Mouse (Mus musculus): Measurements from ENCODE around the gene Hes5. TPM values are rescaled to one million over a fixed set of nuclear protein-coding genes. Genes with fewer than 3 reads are reported as not detected.

Hes5 gene
- total RNA-seq, 4 experiments from 2014 or later: not detected

DNA sequence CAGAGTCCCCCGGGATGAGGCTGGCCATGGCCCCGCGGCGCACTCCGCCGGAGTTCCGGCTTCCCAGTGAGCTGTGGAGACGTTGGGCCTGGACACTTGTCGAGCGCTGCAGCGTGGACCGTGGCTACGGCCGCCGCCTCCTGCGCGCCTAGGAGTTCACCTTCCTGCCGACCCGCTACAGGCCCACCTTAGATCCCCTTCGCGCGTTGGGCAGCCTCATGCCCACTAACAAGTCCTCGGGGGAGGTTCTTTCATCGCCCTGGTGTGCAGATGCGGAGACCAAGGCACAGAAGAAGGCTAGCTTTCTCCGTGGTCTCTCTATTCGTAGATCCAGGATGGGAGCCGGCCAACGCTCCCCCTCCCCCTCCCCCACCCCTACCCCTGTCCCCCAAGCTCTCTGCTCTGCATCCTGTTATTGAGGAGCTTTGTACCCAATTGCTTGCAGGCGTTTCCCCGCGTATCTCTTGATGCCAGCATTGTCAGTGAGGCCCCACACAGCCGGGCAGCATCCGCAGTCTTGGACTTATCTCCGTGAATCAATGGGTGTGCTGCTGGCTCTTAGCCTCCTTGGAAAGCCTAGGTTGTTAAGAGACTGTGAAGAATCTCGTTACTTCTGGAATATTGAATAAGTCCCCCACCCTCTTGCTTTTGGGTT is 4.0 kb downstream of the Hes5 start:
- no peak for DNase-seq (ENCODE audit: low spot score)

DNA sequence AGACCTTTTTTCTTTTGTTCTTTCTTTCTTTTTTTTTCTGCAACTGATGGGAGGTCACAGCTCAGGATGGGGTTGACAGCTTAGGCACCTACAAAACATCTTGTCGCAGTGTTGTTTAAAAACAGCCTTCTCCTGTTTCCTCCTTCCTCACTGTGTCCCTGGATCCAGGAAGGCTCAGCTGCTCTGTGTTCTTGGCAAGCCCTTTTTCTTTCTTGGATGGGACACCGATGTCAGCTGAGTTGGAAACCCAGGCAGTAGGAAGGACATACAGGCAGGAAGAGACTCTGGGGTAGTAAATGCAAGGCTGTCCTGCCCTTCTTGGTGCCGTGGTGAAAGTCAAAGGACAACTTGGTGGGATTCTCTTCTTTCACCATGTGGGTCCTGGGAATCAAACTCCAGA is 5.1 kb downstream of the Hes5 start:
- peak; percentile 76 for DNase-seq (ENCODE audit: low spot score)

DNA sequence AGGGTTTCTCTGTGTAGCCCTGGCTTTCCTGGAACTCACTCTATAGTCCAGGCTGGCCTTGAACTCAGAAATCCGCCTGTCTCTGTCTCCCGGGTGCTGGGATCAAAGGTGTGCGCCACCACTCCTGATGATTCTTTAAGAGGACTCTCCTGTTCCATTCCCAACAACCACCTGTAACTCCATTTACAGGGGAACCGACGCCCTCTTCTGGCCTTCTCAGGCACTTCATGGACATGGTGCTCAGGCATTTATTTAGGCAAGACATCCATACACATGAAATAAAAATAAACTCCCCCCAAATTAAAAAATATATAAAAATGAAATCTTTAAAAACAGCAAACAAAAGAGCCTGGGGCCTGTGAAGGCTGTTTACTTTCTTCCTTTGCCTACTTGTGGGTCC is 6.5 kb downstream of the Hes5 start:
- peak; percentile 45 for DNase-seq (ENCODE audit: low spot score)

DNA sequence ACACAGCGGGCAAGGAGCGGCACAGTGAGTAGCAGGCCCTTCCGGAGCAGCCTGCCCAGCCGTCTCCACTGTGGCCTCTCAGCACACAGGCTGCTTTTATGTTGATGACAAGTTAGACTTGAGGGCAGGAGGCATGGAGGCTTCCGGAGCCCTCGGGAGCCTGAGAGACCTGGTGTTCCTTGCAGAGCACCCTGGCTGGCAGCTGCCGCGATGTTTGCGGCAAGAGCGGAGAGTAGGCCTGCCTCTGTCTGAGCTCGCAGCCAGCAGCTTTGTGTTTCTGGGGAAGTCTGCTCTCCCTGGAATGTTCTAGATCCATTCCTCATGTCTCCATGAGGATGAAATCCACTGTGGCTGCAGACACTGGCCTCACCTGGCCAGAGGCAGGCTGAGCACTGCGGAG is 11.8 kb downstream of the Hes5 start:
- no peak for DNase-seq (ENCODE audit: low spot score)

DNA sequence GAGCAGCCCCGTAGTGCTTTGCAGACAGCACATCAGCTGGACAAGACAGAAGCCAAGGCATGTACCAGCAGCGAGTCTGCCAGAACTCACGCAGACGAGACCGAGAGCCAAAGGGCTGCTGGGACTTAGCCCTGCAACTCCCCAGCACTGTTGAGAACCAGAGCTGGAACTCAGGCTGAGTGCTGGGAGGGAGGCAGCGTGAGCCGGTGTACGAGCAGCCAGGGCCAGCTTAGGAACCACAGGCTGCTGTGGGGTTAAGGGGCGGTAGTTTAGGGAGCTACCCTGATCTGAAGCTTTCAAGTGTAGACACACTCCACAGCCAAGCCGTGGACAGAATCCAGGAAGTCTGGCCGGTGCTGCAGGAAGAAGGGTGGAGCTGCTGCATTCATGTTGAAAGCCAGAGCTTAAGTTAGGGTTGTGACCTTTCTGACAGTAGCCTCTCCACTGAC is 13.5 kb downstream of the Hes5 start:
- DNase-seq (ENCODE audit: low spot score): peak; percentile 62

DNA sequence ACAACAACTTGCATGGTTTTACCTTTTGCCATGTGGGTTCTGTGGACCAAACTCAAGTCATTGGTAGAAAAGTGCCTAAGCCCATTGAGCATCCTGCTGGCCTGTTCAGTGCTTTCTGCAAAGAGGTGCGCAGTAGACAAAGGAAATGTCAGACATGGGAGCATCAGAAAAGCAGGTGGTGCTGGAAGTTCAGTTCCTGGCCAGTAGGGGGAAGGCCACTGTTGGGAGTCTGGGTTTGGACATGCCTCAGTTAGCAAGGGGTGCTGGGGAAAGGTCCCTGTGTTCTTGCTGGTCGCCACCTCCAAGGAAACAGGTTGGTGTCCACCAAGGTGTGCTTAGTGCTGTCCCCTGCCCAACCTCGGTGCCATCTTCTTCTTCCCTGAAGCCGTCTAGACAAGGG is 19.4 kb downstream of the Hes5 start:
- DNase-seq (ENCODE audit: low spot score): no peak

DNA sequence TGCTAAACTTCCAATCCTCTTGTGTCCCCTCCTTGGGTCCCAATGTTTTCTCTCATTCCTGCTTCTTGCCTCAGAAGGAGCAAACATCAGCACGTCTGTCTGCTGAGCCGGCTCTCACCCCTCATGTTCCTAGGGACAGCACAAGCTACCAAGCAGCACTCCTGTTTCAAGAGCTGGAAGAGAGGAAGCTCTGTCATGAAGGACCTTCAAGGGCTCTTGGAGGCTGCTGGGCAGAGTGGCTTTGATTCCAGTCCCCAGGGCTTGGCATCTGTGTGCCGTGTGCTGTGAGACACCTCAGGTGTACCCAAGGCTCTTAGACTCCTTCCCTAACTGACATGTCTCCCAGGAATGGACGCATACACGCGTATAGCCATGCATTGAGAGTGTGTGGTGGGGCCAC is 20.4 kb downstream of the Hes5 start:
- DNase-seq (ENCODE audit: low spot score): no peak

DNA sequence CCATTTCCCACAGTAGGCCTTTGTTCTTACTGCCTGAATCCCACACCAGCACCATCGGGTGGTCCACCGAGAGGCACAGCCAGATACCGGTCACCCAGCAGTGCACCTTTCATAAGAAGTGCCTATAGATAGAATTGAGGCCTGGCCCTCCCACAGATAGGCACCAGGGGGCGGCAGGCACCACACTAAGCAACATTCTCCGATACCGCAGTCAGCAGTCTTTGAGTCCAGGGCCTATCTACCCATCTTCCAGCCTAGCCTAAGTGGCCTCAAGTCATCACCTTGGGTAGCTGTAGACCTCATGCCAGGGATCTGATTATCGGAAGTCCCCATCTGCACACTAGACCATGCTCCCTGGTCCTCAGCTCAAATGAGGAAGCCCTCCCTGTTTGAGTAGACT is 20.8 kb downstream of the Hes5 start:
- no peak for DNase-seq (ENCODE audit: low spot score)

DNA sequence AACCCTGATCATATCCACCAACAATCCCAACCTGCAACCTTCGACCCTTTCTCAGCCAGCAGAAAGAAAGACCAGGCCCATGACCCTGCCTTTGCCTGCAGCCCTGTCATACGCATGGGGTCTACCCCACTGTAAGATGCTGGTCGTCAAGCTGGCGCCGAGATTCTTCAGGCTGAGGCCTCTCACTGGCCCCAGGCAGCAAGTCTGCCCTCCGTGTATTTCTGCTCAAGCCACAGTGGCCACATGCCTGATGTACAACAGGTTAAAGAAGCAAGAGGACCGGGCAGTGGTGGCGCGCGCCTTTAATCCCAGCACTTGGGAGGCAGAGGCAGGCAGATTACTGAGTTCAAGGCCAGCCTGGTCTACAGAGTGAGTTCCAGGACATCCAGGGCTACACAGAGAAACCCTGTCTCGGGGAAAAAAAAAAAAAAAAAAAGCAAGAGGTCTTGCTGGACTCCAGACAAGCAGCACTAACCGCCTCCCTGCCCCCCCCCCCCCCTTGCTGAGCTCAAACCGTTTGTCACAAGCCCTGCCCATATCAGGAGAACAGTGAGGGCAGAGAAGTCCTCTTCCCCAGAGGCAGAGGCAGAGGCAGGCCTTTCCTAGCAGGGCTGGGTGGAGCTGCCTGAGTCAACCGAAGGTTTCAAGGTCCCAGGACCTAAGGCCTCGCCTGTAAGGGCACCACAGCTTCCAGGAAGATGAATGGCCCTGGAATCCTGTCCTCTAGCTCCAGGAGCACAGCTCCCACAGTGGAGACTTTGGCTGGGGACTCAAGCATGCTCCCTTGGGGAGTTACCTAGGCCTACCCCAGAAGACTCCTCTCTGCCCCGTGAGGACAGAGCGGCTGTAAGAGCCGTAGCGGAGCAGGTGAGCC is 21.8 kb downstream of the Hes5 start:
- DNase-seq (ENCODE audit: low spot score): no peak

DNA sequence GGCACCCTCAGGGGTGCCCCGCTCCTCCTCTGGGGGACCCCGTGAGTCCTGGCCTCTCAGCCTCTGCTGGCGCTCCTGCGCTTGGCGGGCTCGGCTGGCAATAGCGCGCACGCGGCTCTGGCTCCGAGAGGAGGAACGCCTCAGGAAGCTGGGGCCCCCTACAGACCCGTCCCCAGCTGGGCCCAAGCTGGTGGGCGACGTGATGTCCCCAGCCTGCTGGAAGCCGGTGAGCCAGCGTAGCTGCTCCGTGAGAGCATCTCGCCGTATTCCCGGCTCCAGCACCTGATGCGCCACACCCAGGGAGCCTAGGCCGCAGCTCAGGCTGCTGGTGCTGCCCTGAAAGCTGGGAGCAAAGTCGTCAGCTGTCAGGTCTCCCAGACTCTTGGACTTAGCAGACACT is 23.0 kb downstream of the Hes5 start:
- DNase-seq (ENCODE audit: low spot score): no peak

DNA sequence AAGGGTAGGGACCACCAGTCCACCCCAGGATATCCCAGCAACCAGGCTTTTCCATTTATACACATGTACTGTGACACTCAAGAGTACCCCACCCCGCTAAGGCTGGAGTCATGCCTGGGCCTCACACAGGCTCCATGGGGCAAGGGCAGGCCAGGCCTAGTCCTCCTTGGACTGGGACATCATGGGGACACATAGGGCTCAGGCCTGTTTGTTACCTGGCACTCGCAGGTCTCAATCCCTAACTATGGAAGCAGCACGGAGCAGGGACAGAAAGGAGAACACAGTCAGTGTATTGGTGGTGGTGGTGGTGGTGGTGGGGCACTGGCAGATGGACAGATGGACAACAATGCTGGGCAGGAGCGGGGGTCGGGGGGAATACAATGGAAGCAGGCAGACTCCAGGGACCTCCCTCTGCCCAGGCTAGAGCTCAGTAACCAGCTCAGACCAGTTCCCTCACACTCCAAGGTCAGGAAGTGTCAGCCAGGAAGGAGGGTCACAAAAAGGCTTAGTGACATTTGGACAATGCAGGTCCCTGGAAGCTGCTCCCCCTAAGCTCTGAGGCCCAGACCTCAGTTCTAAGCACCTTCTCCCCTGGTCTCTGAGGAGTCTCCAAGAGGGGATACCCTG is 24.5 kb downstream of the Hes5 start:
- DNase-seq (ENCODE audit: low spot score): no peak

DNA sequence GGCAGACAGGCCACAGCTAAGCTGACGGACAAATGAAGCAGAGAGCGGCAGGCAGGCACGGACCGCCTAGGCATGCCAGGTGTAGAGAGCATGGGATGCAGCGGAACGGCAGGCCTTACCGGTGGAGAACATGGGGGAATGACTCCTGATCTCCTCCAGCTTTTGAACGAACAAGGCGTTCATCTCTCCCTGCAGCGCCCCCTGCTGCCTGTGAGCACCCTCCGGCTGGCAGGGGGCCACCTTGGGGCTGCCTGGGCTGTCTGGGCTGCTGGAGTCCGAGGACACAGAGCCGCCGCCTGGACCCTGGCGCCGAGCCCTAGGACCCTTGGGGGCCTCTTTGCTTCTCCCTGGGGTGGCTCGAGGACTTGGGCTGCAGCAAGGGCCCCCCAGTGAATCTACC is 25.4 kb downstream of the Hes5 start:
- peak; percentile 45 for DNase-seq (ENCODE audit: low spot score)

DNA sequence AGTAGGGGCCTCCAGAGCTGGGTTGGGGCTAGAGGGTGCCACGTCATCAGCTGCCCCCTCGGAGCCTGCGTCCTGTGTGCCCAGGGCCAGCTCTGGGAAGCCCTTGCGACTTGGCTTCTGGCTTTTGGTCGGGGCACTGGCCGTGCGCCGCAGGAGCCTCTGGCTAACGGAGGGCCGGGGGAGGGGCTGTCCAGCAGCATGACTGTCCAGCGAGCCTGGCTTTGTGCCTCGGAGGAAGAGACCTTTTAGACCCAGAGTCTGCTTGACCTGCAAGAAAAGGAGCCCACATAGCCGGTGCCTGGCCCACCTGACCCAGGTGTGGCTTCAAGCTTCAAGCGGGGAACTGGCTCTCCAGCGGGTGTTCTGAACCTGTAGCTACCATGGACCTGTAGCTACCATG is 26.0 kb downstream of the Hes5 start:
- no peak for DNase-seq (ENCODE audit: low spot score)

DNA sequence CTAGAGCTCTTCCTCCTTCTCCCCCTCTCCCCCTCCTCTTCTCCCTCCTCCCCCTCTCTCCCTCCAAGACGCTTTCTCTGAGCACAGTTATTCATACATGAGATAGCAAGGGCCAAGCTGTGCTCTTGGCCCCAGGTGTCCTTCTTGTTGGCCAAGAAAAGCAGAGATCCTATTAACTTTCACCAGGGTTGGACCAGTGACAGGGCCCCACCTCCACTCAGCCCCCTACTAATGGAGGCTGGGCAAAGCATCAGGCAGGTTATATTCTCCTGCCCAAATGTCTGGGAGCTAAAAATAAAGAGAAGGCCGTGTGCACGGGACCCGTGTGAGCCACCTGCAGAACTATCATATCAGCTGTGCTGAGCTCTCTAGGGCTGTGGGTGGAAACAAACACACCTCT is 34.2 kb downstream of the Hes5 start:
- DNase-seq (ENCODE audit: low spot score): no peak

DNA sequence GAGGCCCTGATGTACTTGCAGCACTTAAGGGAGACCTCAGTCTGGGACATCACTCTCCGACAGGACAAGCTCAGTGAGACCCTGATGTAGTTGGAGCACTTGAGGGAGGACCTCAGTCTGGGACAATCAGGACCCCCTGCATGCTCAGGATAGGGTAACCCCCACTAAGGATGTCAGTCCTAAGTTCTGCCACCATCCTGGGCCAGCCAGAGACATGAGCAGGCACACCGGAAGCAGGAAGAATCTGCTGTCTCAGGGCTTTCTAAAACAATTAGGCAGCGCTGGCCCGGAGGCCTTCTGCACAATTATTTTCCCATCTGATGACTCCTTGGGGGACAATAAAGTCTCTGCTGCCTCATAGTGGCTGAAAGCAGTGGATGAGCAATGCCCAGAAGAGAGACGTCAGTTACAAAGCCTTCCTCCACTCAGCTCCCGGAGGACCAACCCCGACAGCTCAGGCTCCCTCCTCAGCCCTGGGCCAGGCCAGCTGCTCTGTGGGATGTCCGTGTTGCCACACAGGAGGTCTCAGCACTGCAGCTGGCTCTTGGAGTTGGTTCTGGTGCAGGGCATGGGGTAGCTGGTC is 35.9 kb downstream of the Hes5 start:
- peak; percentile 22 for DNase-seq (ENCODE audit: low spot score)

DNA sequence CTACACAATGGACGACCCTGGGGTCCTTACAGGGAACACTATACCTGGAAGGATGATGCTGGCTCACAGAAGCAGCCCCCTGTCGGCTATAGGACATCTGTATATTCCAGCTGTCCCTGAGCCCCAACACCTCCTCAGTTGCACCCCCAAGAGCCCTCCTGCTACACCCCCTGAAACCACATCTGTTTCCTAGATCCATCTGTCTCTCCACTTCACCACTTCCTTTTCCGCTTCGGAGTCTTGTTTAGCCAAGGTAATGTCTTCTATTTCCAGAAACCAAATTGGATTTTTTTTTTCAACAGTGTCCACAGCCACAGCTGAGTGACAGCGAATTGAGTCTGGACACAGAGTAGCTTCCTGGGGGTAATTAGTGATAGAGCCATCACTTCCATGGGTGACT is 38.7 kb downstream of the Hes5 start:
- no peak for DNase-seq (ENCODE audit: low spot score)

DNA sequence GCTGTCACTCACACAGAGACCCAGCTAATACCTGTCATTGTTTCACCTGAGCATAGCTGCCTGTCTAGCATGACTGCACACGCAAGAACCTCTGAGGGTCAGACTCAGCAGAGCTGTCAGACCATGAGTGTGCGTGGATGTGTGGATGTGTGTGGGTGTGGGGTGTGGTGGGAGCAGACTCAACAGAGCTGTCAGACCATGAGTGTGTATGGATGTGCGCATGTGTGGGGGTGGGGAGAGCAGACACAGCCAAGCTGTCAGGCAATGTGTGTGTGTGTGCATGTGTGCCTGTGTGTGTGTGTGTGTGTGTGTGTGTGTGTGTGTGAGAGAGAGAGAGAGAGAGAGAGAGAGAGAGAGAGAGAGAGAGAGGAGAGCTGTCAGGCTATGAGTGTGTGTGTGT is 44.6 kb downstream of the Hes5 start:
- DNase-seq (ENCODE audit: low spot score): no peak

DNA sequence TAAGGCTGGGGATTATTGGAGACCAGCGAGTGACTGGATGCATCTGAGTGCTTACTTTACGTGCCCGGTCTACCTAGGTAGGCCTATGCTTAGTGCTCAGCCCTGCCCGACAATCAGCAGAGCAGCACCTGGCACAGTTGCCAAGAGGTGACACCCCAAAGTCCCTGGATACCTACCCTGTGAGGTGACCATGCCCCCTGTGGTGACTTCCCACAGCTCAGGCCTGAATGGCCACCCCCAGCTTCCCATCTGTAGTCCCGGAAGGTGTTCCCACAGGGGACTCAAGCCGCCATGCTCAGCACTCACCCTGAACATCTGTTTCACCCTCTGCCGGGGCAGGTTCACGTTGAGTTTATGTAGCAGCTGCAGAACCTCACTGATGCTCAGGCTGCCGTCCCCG is 45.6 kb downstream of the Hes5 start:
- DNase-seq (ENCODE audit: low spot score): no peak

DNA sequence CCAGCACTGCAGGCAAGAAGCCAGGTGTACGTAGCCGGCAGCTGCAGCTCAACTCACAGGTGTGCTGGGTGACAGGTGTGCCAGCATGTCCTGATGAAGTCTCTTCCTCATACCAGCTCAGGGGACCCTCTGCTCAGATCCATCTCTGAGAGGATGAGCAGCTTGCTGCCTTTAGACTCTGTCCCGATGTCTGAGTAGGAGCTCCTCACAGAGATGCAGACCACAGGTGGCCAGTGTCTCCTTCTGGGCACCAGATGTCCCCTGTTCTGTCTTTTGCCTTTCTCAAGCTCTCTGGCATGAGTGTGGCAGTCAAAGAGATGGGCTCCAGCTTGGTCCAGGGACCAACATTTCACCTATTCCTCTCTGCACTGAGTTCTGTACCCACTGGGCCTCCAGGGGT is 46.9 kb downstream of the Hes5 start:
- DNase-seq (ENCODE audit: low spot score): no peak

DNA sequence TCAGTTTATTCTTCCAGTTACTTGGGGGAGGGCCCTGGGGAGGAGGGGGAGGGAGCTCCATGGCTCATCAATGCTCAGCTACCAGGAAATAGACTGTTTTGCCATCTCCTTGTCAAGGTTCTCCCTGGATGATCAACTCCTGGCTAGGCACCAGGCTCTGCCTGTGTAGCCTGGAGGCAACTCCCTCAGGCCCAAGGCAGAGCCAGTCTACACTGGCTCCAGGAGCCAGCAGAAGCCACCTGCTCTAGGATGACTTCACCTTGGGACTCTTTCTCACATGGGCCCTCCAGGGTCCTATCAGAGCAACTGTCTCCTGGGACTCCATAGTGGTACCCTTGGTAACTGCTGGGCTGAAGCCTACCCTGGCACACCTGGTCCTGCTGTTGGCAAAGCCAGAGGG is 47.4 kb downstream of the Hes5 start:
- DNase-seq (ENCODE audit: low spot score): no peak

DNA sequence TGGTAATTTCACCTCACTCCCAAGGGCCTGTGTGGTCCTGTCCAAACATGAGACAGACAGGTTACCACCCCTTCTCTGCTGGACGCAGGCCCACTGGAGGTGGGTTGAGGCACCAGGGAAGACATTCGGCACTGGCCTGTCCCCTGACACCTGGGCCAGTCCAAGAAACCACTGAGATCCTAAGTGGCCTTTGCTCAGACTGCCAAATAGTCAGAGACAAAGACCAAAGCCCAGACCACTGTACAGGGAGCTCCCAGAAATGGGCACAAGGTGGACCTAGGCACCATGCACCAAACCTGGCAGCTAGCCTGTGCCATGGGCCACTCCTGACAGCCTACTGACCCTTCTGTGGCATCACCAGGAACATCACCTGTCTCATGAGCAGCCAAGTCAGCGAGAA is 48.5 kb downstream of the Hes5 start:
- no peak for DNase-seq (ENCODE audit: low spot score)

DNA sequence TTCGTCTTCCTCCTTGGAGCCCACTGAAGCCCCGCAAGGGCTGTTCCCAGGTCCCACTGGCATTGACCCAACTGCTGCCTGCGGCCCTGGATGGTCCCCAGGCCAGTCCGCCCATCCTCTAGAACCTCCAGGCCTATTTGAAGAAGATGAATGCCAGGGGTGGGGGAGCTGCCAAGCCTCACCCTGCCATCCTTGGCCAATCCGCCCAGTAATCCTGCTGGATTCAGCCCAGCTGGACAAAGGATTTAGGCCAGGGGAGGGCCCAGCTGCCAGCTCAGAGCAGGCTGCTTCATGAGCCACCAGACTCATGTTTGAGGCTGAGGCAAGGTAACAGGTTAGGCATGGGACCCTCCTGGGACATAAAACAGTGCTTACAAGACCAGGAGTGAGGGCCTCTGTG is 50.1 kb downstream of the Hes5 start:
- DNase-seq (ENCODE audit: low spot score): peak; percentile 21
